Mouse (Mus musculus) frontal cortex, postnatal 25 days (tissue): ENCODE results near the gene Gadl1.

Experiments used
- DNase-seq, 2 experiments: peaks; one replicate each; pipeline ENCODE4 v3.0.0; 2022; ENCODE audit warnings: low spot score in 2 of 2

Gene Gadl1

GRCm38 (mm10) chr9:116088912-116089311 is 179.7 kb downstream of the Gadl1 start:
- DNase-seq, result no peak

DNA sequence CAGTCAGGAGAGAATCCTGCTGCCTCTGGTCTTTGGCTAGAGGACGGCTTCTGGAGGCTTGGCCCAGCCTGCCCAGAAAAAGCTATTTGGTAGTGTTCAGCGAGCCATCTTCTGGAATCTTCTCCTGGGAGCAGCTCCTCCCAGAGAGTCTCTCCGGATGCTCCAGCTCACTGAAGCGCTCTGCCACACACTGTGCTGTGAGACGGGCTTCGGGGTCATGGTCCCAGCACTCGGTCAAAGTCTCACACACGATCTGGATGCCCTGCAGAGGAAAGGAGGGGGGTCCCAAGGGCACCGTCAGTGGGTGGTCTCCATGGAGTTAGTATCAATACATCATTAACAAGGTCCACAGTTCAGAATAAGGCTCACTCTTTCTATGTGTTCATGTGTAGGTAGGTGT is 181.0 kb downstream of the Gadl1 start:
- DNase-seq, result no peak

DNA sequence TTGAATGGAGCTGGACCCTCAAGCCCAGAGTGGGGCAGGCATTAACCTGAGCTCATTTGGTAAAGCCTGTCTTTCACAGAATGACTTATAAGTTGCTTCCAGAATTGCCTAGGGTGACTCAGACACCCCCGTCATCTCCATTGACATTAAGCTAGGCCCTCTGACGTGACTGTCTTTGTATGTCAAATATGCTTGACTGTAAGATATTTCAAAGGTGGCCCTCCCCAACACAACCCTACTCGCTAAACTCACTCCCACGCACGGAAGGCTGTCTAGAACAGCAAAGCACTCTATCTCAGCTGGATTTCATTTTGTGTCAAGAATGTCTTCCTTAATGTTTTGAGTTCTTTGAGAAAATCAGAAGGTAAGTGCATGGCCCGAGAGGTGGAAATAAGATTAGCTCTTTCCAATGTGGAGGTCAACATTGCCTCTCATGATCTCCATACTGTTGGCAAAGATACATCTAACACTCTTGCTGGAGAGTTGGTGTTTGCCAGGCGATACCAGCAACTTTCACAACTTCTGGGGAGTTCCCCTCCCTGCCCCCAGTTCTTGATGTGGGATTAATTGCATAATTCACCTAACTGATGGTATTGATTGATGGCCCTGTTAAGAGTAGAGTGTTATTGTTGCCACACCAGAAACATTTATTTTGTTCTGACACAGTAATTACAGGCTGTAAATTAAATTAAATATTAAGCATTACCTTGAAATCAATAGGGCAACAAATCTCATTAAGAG is 182.0 kb downstream of the Gadl1 start:
- no peak for DNase-seq

GRCm38 (mm10) chr9:116091921-116092320 is 182.7 kb downstream of the Gadl1 start:
- DNase-seq, result no peak

- DNase-seq, result no peak
Measured at GRCm38 (mm10) chr9:116098724-116099595, 189.7 kb downstream of the Gadl1 start.

GRCm38 (mm10) chr9:116099596-116099993 is 190.3 kb downstream of the Gadl1 start:
- DNase-seq, result no peak

DNA sequence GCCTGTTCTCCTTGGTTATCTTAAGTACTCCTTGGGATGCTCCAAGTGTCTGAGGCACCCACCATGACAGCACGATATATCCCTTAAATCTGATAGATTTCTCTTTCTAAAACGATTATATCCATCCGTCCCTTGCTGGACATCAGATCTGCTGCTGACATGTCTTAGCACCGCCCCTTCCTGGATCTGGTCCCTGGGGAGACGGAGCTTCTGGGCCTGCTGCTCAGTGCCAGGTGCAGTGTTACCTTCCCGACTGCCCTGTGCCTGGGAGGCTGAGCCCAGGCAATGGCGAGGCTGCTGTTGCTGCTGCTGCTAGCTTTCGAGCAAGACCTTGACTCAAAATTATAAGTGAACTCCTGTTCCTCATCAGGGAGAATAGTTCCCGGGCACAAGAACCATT is 190.8 kb downstream of the Gadl1 start:
- DNase-seq, result no peak

DNA sequence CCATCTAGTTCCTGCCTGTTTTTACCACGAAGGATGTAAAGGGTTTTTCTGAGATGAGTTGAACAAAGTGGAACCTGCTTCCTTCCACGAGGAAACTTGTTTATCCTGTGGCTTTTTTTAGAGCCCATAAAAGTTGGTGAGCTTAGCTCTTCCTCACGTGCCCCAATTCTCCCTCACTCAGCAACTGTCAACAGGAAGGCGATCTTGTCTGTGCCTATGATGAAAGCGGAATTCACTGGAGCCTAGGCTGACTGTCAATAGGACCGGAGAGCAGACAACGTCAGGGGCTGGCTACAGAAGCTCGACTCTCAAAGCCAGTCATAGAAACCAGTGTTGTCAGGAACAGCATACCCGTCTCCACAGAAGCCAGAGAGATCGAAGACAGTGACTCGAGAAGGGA is 192.6 kb downstream of the Gadl1 start:
- DNase-seq, result no peak

- no peak for DNase-seq
Measured at GRCm38 (mm10) chr9:116104770-116105169, 195.5 kb downstream of the Gadl1 start.

DNA sequence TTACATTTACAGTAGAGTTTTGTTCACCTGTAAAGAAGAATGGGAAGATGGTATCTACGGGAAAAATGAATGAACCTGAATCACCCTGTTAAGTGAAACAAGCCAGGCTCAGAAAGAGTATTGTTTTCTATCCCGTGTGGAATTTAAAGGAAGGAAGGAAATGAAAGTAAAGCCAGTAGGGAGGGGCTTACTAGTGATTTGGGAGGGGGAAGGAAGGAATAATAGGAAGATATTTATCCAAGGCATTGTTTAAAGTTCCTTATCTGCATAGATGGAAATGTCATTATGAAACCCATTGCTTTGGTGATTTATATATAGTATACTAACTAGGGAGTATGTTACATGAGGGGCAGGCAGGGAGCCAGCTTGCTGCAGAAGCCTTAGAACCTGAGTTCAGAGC is 199.5 kb downstream of the Gadl1 start:
- DNase-seq, result no peak

DNA sequence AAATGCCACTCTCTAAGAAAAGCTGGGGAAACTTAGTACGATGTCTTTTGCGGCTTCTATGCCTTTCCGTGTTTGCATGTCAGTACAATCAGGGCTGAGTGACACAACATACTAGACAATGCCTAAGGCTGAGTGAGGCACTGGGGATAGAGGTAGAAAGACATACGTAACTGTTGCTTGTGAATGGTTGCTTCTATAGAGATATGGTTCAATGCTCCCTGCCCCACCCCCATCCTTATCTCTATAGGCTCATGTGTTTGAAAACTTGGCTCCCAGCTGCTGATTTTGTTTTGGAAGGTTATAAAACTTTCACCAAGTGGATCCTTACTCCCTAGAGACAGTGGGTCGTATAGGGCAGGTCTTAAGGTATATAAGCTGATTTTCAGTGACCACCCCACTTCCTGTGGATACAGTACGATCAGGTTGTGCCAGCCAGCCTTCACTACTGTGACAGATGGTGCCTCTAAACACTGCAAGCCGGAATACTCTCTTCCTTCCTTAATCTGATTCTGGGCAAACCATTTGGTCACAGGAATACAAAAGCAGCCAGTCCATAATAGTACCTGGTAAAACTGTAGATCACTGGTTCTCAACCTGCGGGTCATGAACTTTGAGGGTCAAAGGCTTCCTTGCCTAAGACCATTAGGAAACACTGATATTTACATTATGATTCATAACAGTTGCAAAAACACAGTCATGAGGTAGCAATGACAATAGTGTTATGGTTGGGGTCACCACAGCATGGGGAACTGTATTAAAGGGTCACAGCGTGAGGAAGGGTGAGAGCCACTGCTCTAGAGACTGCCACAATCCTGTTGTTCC is 202.1 kb downstream of the Gadl1 start:
- DNase-seq, result no peak

DNA sequence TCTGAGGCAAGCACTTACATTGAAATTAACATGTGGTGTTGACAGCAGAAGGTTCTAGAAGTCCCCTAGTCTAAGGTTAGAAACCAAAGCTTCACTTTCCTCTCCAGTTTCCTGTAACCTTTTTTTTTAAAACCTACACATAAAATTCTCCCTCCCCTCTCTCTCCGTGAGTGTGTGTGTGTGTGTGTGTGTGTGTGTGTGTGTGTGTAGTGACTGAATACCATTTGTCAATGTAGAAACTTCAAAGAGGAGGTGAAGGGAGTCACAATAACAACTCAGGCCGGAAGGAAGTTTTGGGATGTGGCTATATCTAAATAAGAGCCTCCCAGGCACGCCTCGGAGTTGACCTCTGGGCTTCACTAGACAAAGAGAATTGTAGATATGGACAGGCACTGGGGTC is 205.1 kb downstream of the Gadl1 start:
- DNase-seq, result no peak

DNA sequence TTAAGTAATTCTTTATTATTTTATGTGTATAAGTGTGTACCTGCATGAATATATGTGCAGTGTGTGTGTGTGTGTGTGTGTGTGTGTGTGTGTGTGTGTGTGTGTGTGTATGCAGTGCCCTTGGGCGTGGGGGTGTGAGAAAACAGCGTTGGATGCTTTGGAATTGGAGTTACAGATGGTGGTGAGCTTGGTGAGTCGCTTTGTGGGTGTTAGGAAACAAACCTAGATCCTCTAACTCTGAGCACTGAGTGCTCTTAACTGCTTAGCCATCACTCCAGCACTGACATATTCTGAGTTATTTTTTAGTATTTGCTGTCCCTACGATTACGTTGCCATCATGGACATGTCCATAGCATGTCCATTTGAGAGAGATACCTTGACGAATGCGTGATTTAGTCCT is 206.6 kb downstream of the Gadl1 start:
- no peak for DNase-seq

DNA sequence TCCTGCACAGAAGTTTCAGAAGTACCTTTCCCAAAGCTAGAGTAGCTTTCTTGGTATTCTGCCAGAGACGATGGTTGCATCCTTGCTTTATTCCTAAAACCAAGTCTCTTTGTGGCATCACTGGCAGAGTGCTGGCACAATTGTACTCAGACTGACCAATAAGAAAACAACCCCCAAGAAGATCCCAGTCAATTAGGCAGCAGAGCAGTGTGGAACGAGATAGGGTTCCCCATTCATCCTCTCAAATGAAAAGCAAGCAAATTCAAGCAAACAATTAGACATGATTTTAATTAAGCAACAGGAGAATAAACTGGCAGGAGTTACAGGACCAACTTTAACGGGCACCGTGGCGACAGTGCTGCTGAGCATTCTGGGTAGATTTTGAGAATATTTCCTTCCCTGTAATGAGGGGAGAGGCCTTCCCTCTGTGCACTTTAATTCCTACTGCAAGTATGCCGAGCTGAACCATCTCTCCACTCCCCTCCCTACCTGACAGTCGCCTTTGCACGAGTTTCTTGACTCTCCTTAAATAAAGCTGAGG is 209.1 kb downstream of the Gadl1 start:
- DNase-seq, result no peak

DNA sequence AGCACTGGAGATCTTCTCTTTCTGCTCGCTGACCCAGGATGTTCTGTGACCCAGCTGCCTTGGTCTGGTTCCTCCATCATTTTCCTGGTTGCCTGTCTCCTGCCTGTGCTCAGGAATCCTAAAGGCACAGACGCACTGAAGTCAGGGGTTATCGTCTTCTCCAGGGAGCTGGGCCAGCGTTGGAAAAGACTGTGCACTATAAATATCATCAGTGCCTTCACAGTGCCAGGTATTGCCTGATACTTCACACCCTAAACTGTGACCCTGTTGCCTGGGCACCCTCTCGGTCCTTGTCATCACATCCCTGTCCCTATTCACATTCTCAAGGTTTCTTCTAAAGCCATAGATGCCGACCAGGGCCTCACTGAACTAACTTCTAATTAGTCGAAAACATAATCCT is 210.7 kb downstream of the Gadl1 start:
- DNase-seq, result no peak

DNA sequence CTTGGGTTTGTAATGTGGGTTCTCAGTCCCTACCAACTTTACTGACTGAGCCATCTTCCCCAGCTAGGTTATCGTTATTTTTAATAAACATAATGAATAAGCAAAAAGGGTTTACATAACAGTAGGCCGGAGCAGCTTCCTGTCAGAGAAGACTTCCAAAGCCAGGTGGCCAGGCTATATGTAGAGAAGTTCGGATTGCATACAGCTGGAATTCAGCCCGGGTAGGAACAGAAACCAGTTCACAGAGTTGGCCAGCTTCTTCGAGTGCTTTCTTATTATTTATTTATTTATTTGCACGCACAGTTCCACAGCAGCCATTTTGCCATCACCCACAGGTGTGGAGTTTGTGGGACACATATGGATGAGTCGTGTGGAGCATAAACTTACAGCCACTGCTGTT is 212.2 kb downstream of the Gadl1 start:
- no peak for DNase-seq

DNA sequence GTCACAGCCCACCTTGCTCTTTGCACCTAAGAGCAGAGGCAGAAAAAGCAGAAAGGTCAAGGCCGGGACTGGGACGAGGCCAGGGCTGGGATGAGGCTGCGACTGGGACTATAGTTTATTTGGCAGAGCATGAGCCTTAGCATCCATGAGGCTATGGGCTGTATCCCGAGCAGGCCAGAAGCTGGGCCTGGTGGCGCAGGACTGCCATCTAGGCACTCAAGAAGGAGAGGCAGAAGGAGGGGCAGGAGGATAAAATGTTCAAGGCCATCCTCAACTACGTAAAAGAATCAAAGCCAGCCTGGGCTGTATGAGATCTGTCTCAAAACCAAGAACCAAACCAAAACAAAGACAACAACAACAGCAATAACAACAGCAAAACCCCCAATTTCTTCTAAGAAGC is 213.3 kb downstream of the Gadl1 start:
- DNase-seq, result no peak

- DNase-seq, result no peak
Measured at GRCm38 (mm10) chr9:116122969-116123589, 213.8 kb downstream of the Gadl1 start.
